Mouse (Mus musculus) liver (tissue): Measurements from ENCODE around the gene Eif4e3.

Experiments
- DNase-seq: peaks from one replicate; pipeline ENCODE4 v3.0.0-alpha.2; 2020; ENCODE audit warnings: mixed read lengths

Gene Eif4e3

DNA sequence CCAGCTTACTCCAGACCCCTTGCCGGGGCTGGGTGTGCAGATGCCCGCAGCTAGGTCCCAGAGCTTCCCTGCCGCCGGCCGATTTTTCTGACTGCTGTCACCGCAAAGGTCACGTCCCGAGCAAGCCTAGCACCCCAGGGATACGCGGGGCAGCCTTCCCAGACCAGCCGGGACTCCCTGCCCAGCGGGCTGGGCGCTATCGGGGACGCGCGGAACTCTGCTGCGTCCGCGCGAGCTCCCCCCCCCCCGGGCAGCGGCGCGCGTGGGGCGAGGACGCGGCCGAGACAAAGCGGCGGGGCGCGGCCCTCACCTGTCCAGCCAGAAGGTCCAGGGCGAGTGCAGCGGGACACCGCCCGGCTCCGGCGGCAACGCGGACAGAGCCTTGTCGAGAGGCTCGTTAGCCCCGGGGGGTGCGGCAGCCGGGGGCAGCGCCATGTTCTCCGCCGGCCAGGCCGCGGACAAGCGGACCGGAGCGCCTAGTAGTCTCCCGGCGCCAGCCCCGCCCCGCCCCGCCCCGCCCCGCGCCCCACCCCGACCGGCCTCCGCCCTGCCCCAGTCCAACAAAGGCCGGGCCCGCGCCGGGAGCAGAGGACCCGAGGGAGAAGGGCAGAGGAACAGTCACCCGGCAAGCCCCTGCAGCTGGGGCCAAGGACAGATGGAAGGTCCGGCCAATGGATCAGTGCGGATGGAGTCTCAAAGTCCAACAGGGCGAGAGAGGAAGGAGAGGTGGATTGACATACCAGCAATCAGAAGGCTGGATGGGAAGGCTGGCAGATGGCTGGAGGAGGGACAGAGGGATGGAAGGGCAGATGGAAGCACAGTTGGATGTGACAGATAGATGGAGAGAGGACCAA lies at the start of gene Eif4e3, which contains the start of gene Gm20696:
Gene Eif4e3, minus strand, starts transcription at position 454 of the 854 bp plus-strand sequence.
Gene Gm20696, minus strand, starts transcription at position 480 of the 854 bp plus-strand sequence.
- peak; percentile 57 for DNase-seq

DNA sequence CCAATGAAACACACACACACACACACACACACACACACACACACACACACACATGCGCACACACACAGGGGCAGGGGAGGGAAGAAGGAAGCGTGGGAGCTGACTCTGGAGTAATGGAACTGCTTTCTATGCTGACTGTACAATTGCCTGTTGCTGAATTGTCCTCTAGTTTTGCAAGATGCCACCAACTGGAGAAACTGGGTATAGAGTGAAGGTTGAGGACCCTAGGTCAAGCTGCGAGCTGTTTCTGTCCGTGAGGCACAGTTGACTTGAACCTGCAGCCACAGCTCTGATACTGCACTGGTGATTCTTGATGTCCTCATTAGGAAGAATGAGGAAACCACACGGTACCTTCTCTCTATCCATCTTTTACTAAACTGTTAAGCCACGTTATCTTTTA lies 49.3 kb upstream of the Eif4e3 start:
- no peak for DNase-seq

GRCm38 (mm10) chr6:99715191-99715590 lies 48.6 kb upstream of the Eif4e3 start:
- no peak for DNase-seq

GRCm38 (mm10) chr6:99713256-99713655 lies 46.7 kb upstream of the Eif4e3 start:
- DNase-seq = no peak

- no peak for DNase-seq
Measured at GRCm38 (mm10) chr6:99711576-99712101, 45.1 kb upstream of the Eif4e3 start.

DNA sequence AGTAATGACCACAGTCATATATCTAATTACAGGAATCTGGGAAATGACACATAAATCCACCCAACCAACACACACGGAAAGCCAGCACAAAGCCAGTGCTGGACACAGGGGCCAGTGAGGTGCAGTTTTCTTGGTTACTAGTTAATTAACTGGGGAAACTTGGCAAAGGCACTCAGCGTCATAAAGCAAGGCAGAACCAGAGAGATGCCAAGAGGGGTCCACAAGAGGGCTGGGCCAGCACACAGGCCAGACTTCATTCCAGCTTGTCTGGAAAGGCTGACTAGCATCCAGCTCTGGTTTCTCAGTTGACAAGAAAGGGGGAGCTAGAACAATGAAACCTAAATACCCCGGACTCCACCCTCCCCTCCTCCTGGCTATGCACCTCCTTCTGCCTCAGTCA lies 33.9 kb upstream of the Eif4e3 start:
- DNase-seq = no peak

GRCm38 (mm10) chr6:99692916-99693841 lies 26.6 kb upstream of the Eif4e3 start:
- no peak for DNase-seq

DNA sequence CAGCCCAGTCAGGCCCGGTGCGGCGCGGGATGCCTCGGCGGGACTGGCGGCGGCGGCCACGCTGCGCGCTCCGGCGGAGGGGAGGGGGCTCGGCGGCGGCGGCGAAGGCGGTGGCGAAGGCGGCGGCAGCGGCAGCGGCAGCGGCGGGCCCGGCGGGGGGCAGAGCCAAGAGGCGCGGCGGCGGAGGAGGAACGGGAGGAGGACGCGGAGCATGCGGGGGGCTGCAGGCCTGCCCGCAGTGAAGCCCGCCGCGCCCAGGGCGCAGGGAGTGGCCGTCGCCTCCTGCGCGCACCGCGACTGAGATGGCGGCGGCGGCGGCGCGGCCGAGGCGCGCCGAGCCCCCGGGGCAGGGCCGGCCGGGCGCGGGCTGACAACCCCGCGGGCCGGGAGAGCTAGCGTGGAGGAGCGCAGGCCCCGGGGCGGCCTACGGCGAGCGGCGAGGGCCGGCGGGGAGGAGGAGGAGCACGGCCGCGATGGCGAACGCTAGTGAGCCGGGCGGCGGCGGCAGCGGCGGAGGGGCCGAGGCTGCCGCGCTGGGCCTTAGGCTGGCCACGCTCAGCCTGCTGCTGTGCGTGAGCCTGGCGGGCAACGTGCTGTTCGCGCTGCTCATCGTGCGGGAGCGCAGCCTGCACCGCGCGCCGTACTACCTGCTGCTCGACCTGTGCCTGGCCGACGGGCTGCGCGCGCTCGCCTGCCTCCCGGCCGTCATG lies 25.8 kb upstream of the Eif4e3 start, which contains the start of gene Gpr27:
Gene Gpr27, plus strand, starts transcription at position 474 of the 710 bp plus-strand sequence.
- no peak for DNase-seq

DNA sequence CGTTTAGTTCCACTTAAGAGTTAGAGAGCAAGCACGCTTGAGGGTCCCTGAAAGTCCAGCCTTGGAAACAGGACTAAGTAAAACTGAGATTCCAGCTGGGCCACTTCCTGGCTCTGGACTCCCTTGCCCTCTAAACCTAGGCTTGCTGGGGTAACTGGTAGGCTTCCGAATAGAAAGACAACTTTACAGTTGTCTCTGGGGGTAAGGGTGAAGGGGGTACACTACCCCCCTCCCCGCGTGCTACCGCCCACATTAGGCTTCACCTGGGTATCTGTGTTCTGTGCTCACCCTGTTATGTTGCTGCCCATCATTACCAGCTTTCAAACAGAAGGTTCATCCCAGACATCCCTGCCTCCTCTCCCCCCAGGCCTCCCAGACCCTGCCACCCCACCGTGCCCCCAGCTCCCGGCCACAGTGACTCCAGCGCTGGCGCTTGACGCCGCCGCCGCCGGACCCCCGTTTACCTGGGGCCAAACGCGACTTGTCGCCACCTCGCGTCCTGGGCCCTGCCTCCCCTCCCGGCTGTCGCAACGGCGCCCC lies 25.2 kb upstream of the Eif4e3 start:
- peak; percentile 9 for DNase-seq

- no peak for DNase-seq
Measured at GRCm38 (mm10) chr6:99688513-99688912, 21.9 kb upstream of the Eif4e3 start.

DNA sequence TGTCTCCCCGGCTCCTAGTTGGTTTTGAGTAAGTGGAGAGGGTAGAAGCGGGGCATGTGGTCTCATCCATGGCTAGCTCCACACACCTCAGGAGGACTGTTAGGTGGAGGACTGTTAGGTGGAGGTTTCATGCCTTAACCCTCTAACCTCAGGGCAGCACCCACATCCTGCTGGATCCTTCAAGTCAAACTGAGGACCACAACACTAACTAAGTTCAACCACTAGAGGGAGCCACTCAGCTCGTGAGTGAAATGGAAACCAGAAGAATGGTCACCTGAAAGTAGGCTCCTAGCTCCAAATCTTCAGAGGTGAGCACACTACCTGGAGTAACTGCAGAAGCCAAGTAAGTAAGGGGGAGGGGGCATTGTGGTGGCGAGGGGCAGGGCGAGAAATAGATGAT lies 18.3 kb upstream of the Eif4e3 start:
- DNase-seq = no peak

- no peak for DNase-seq
Measured at GRCm38 (mm10) chr6:99683974-99684373, 17.4 kb upstream of the Eif4e3 start.

DNA sequence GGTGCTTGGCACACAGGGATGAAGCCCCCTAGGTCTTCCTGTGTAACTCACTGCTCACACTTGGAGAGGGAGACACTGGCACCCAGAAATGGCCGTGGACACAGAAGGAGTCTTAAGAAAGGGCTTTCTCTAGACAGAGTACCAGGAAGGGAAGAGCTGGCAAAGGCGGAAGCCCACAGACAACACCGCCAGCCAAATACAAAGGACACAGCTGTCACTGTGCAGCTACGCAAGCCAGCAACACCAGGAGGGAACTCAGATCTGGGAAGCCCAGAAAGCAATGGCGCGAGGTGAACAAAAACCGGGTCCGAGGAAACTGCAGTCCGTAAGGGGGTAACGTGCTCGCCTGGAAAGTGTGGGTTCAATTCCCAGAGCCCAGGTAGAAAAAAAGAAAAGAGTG lies 11.5 kb upstream of the Eif4e3 start:
- no peak for DNase-seq

- DNase-seq = no peak
Measured at GRCm38 (mm10) chr6:99677325-99677724, 10.8 kb upstream of the Eif4e3 start.

- no peak for DNase-seq
Measured at GRCm38 (mm10) chr6:99674482-99674881, 7.9 kb upstream of the Eif4e3 start.

DNA sequence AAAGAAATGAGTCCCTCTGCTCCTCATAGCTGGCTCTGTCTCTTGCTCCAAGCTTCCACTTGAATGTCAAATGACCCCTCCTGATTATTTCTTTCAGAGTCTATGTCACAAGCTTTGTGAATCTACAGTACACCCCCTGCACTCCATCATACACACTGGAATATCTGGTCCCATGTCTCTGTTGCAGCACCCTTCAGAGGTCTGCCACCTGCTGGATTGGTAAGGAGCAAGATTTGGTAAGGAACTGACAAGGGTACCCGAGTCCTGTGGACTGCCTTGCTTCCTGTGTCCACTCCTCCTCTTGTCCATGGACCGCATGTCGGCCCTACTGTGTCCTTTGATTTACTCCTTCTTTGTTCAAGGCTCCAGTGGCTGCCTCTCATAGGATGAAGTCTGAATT lies 5.2 kb upstream of the Eif4e3 start:
- DNase-seq = no peak

DNA sequence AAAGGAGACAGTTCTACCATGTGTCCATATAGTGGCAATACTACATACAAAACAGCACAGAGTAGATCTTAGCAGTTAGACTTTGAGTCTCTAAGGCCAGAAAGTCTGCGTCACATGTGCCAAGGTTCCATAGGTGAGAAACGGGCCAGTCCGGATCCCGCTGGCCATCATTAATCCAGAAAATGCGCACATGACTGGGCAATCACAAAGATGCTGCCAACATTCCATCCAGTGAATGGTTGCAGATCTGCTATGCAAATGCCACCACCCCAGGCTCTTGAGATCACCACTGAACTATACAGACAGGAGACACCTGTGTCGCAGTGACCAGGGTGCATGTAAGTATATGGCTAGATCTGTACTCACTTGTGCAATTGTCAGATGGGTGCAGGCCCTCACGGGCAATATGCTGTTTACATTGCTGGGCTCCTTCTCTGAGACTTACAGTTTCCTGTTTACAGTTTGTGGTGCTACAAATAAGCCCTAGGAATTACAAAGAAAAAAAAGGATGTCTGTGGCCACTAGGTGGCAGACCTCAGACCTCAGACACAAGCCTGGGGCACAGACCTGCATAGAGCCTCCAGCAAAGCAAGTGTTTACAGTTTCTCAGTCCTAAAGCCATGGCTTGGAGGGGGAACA lies 4.0 kb upstream of the Eif4e3 start:
- DNase-seq = peak; percentile 34

- DNase-seq = no peak
Measured at GRCm38 (mm10) chr6:99669481-99670325, 3.1 kb upstream of the Eif4e3 start.

GRCm38 (mm10) chr6:99667290-99667689 lies 719 bp upstream of the Eif4e3 start:
- no peak for DNase-seq

DNA sequence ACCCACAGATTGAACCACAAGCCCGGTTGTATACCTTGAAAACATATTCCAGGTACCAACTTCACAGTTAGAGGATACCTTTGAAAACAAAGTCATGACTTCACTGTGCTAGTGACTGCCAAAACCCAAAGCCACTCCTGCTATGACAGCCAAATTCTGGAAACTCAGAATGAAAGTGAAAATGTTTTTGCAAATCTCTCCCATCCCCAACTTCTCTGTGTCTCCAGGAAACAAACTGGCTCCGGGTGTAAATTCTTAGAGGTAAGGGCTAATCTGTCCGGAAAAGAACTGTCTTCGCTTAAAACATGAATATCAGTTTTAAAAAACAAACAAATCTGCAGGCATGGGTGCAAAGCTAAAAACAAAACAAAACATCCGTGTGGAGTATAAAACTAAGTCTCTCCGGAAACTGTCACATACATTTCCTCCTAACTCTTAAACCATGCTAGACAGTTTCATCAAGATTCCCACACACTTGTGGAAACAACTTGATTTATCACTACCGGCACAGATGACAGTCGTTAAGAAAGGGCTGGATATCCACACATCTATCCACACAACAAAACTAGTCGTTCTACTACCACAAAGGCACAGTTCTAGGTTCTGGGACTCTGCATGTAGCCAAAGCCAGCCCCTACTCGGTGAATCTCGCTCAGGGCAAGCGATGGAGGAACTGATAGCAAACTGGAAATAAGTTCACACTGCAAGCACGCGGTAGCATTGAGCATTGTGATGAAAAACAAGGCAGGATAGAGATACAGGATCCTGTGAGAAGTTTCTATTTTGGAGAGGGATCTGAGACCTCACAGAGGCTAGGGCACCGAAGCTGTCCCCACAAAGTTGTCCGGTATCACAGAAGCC lies 884 bp downstream of the Eif4e3 start:
- no peak for DNase-seq
